Mouse (Mus musculus): ENCODE measurements at regions not wholly inside any gene's neighbourhood (a gene's known extent, or its start where the extent isn't known, plus 50 kb on each side); places are given as distances from the start of the nearest gene placed in this dataset.

GRCm38 (mm10) chr12:9091951-9092350, 62.2 kb downstream of the Ttc32 start:
- no peak for DNase-seq (ENCODE audit: low spot score in 2 of 2)

DNA sequence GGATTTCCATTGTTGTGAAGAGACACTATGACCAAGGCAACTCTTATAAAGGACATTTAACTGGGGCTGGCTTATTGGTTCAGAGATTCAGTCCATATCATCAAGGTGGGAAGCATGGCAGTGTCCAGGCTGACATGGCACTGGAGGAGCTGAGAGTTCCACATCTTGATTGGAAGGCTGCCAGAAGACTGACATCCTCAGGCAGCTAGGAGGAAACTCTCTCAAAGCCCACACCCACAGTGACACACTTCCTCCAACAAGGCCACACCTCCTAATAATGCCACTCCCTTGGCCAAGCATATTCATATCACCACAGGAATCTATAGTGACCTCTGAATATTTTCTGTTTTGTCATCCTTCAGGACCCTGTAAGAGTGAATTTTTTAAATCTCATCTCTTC, 65.3 kb downstream of the Ttc32 start:
- no peak for DNase-seq (ENCODE audit: low spot score in 2 of 2)

- DNase-seq (ENCODE audit: low spot score in 2 of 2), result no peak
Measured at GRCm38 (mm10) chr12:9106416-9106815, 76.6 kb downstream of the Ttc32 start.

- no peak for DNase-seq (ENCODE audit: low spot score in 2 of 2)
Measured at GRCm38 (mm10) chr12:9109806-9110205, 80.0 kb downstream of the Ttc32 start.

DNA sequence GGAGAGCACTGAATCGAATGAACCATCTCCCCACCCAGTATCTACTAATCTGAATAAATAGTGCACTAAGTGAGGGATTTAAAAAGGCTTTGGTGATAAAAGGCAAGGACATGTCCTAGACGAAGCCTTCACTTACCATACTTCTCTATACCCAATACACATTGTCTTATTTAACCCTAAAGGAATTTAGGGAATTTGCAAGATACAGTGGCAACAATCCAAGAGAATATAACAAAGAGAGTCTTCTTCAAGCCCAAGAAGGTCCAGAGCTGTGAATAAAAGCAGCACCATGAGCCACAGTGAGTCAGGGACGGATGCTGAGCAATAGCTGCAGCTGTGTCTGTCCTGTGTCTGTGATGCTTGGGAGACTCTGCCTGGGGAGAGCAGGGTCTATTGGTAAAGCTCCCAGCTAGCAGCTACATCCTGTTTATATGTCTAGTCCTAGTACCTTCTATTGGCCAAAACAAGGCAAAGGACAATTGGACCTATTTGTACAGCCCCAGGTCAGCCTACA, 82.4 kb downstream of the Ttc32 start:
- DNase-seq (ENCODE audit: low spot score in 2 of 2), result no peak

DNA sequence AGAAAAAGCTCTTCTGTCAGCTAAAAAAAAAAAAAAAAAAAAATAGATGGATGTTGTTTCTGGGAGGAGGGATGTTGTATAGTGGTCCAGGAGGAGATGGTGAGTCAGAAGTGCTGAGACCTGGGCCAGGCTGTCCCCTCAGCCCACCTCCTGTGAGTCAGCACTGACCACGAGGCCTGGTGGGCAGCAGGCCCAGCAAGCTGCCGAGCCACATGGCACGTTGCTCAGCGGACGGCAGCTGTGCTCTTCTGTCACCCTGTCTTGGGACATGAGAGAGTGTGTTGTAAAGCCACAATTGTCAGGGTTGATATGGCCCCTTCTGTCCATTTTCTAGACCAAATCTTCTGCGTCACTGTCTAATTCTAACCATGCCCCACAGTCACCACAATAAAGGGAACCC, 83.9 kb downstream of the Ttc32 start:
- no peak for DNase-seq (ENCODE audit: low spot score in 2 of 2)

DNA sequence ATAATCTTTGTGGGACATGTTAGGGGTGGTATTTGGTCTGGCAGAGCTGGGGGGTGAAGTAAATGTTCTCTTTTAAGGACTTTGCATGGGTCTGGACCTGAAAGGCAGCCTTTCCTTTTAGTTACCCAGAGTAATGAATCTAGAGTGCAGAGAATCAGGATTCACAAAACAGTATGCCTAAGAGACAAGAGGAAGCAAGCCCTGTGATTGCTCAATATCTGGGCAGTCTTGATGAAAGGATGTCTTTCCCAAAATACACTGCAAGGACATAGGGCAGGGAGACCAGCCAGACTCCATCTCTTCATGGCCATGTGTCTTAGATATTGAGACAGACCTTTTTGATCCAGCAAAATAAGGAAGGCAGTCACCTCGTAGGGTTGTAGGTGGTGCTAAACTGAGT, 84.3 kb downstream of the Ttc32 start:
- DNase-seq (ENCODE audit: low spot score in 2 of 2), result no peak

- no peak for DNase-seq (ENCODE audit: low spot score in 2 of 2)
Measured at GRCm38 (mm10) chr12:9118576-9118975, 88.8 kb downstream of the Ttc32 start.

- no peak for DNase-seq (ENCODE audit: low spot score in 2 of 2)
Measured at GRCm38 (mm10) chr12:9127931-9128550, 98.2 kb downstream of the Ttc32 start.

- DNase-seq (ENCODE audit: low spot score in 2 of 2), result no peak
Measured at GRCm38 (mm10) chr12:9128581-9129275, 98.9 kb downstream of the Ttc32 start.

DNA sequence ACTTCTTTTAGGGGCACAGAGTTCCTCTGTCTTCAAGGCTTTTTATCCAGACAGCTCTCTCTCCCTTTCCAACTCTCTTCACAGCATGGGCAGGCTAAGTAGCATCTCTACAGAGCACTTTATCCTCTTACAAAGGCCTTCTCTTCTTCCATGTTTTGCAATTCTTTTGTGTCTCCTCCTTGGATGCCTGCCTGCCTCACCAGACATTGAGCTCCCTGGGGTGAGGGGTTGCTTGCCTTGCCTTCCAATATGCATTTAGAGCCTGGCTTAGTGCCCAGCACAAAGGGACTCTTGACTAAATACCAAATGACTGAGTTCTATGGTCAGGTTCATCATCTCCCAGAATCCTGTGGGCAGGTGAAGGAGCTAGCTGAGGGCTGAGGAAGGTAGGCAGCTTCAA, 102.8 kb downstream of the Ttc32 start:
- DNase-seq (ENCODE audit: low spot score in 2 of 2), result no peak

DNA sequence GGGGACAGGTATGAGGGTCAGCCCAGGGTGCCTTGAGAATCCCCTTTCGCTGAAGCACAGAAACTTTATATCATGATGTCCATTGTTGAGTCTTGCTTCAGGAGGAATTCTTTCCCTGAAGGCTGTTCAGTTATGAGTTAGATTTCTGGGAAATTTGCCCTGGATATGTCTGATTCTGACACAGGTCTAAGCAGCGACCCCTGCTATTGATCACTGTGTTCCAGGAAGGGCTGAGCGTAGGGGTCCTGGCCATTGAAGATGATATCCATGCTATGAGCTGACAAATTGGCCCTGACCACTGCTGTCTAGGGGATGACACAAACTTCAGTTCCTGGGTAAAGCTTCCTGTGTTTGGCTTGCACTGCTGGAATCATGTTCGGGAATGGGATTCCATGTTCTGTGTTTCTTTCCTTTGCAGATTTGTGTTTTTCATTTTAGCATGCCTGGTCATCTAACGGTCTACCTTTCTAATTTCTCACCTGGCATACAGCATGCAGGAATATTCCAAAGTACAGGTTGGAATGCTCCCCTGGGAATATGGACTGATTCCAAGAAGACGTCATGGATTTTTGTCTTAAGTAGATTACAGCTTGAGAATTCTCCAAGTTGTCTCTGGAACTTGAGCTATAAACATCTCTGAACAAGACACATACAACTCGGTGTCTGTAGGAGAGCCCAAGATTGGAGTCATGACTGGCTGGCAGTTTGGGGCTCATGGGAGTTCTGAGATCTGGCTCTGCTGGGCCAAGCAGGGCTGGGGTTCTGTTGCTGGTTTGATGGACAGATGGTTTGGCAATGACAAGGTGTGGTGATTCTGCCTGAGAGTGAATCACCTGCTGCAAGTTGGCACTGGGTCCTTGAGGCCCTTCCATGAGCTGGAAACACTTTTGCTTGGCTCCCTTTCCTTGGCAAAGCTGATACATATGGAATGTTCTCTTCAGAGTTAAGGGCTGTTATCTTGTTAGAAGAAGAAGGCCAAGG, 104.4 kb downstream of the Ttc32 start:
- DNase-seq (ENCODE audit: low spot score in 2 of 2), result no peak

GRCm38 (mm10) chr12:9151001-9151400, 121.2 kb downstream of the Ttc32 start:
- DNase-seq (ENCODE audit: low spot score in 2 of 2), result no peak

DNA sequence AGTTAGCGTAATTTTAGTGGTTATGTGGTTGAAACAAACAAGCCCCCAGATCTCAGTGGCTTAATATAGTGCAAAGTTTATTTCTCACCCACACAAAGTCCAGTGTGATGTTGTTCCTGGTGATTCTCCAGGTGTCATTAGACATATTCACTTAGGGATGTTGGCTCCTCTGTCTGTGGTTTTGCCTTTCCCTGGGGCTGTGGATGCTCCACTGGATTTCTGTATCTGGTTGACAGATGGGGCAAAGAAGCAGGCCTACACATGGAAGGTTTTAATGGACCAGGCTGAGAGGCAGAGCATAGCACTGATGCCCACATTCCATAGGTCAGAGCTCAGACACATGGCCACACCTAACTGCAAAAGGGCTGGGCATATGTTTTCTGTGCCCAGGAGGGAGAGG, 121.6 kb downstream of the Ttc32 start:
- no peak for DNase-seq (ENCODE audit: low spot score in 2 of 2)

GRCm38 (mm10) chr12:9154491-9154890, 124.7 kb downstream of the Ttc32 start:
- no peak for DNase-seq (ENCODE audit: low spot score in 2 of 2)

DNA sequence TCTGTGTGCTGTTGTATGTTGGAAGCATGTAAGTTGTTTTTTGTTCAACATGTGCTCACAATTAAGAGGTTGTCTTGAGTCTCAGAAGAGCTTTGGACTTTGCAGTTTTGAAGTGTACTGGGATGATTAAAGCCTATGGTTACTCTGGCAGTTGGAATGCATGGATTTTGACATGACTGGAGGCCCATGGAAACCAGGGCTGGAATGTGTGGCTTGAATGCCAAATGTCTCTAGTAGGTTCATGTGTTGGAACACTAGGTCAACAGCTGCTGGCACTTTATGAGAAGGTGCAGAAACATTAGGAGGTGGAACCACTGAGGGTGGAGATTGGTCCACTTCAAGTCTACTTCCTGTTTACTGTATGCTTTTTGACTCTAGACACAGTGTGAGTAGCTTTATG, 127.0 kb downstream of the Ttc32 start:
- DNase-seq (ENCODE audit: low spot score in 2 of 2), result no peak

DNA sequence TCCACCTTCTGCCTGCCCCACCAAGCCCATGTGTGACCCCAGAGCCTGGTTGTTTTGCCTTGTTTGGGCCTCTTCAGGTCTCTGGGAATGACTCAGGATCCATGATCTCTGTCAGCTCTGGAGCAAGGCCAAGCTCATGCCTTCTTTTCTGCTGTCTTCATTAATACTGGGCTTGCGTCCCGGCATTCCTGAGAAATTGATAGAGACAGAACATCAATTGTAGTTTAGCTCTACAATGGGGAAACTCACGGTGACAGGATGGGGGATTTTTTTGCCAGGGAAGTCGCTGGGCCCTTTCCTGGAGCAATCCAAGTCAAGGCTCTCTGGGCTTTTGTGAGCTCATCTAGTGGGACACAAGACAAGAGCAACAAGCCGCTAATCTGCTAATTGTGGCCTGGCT, 129.0 kb downstream of the Ttc32 start:
- DNase-seq (ENCODE audit: low spot score in 2 of 2), result no peak

- DNase-seq (ENCODE audit: low spot score in 2 of 2), result no peak
Measured at GRCm38 (mm10) chr12:9165367-9165940, 135.7 kb downstream of the Ttc32 start.

- peak in 1 of 2 experiments; percentile 65 for DNase-seq (ENCODE audit: low spot score in 2 of 2)
Measured at GRCm38 (mm10) chr12:9166218-9166908, 136.6 kb downstream of the Ttc32 start.

DNA sequence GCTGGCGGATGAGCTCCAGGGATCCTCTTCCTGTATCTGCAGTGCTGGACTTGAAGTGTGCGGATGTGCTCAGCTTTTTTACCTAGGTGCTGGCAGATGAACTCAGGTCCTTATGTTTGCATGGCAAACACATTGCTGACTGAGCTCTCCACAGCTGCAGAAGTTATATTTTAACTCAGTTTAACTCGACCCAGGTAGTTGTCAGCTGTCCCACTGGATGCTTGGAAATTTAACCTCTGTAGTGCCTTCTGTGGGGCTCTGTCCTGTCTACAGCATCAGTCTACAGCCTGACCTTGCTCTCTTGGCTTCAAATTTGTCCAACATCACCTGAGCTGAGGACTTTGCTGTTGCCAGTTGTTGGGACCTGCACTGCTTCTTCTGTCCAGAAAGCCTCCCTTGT, 139.2 kb downstream of the Ttc32 start:
- DNase-seq (ENCODE audit: low spot score in 2 of 2), result no peak

- no peak for DNase-seq (ENCODE audit: low spot score in 2 of 2)
Measured at GRCm38 (mm10) chr12:9173680-9174079, 143.9 kb downstream of the Ttc32 start.
